Mouse (Mus musculus) kidney, postnatal 0 days (tissue): ENCODE results near the gene Shisa7. TPM values are rescaled to one million over a fixed set of nuclear protein-coding genes. Genes with fewer than 3 reads are reported as not detected.
A peak's percentile ranks its signal among the peaks of the same experiment; 100 is the strongest.

Experiments used
- ATAC-seq: fragments of 200-750 bp; cut with Nextera tagmentation; replicated peaks from 2 replicates; pipeline ENCODE4 v1.8.0; 2017; ENCODE audit warnings: low read depth, moderate number of reproducible peaks, moderate TSS enrichment, moderate library complexity; ENCODE audit not compliant: low FRiP score
- DNase-seq: peaks from one replicate; pipeline ENCODE4 v3.0.0-alpha.2; 2016; ENCODE audit warnings: low spot score
- H3K27ac ChIP-seq: fragments of 300-500 bp; sonication (generic); 2 replicates; pipeline ENCODE4 v1.5.1; 2014; ENCODE audit warnings: mild to moderate bottlenecking
- H3K27me3 ChIP-seq: fragments of 300-500 bp; sonication (generic); 2 replicates; pipeline ENCODE4 v1.6.1; 2014; ENCODE audit warnings: low read length, mixed read lengths; ENCODE audit not compliant: insufficient read depth
- H3K36me3 ChIP-seq: fragments of 300-500 bp; sonication (generic); 2 replicates; pipeline ENCODE4 v1.6.1; 2014; ENCODE audit warnings: low read length, mixed read lengths; ENCODE audit not compliant: insufficient read depth
- H3K4me1 ChIP-seq: fragments of 300-500 bp; sonication (generic); replicated peaks from 2 replicates; pipeline ENCODE4 v1.6.1; 2014; ENCODE audit warnings: antibody characterized with exemption, low read length, mixed read lengths; ENCODE audit not compliant: insufficient read depth
- H3K4me2 ChIP-seq: fragments of 300-500 bp; sonication (generic); 2 replicates; pipeline ENCODE4 v1.6.1; 2014; ENCODE audit warnings: mild to moderate bottlenecking, low read length, moderate library complexity, mixed read lengths
- H3K4me3 ChIP-seq: fragments of 300-500 bp; sonication (generic); replicated peaks from 2 replicates; pipeline ENCODE4 v1.5.1; 2014; ENCODE audit warnings: low read depth, low read length
- H3K9ac ChIP-seq: fragments of 300-500 bp; sonication (generic); 2 replicates; pipeline ENCODE4 v1.6.1; 2014; ENCODE audit warnings: low read depth, low read length
- H3K9me3 ChIP-seq: fragments of 300-500 bp; sonication (generic); replicated peaks from 2 replicates; pipeline ENCODE4 v1.6.1; 2016; ENCODE audit warnings: low read length, inconsistent platforms, mixed read lengths
- CTCF ChIP-seq: IDR thresholded peaks from 2 replicates; pipeline ENCODE4 v1.5.1; 2016; ENCODE audit warnings: antibody characterized with exemption, low read depth, mild to moderate bottlenecking, moderate library complexity
- whole genome bisulfite sequencing: fragments of 180-500 bp; shearing (Covaris S2); extraction: QIAGEN DNeasy Blood & Tissue Kit; methylation state at CpG from one replicate; pipeline ENCODE4 v1.1.7; 2014; 5-methylcytosine and 5-hydroxymethylcytosine counted together
- polyA plus RNA-seq: library from polyadenylated mRNA; unstranded; fragments of >200 nt; fragmentation: Nextera tagmentation; extraction: Ambion mirVana; gene quantifications from 2 replicates; pipeline ENCODE4 v1.2.1, GENCODE M21; 2015

Gene Shisa7
- polyA plus RNA-seq, 1 experiment from 2014 or later = 0.67 TPM

DNA sequence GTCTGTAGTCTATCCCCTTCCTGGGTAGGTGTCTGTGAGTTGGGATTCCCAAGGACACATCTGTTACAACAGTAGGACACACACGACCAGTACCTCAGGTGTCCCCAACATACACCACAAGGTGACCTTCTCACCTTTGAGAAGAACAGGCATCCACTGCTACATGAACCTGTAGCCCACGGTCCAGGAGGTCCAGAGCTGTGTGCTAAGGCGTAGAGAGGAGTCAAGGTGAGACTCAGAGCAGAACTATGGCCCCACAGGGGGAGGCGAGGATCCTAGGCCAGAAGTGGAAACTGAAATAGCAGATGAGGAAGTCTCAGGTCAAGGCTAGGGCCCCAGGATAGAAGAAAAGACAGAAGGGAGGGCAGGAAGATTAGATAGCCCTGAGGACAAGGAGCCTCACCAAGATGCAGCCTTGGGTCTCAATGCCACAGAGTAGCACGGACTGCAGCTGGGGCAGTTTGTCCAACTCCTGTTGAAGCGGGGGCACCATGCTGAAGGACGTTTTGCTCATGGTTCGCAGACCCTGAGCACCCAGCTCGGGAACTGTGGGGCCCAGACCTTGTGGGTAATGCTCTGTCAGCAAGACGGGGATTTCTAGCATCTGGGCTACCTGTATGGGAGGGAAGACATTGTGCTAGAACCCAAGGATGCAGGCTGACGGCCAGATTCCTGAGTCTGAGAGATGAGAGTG lies 6.3 kb upstream of the Shisa7 start:
- WGBS = 84% methylated on average over 11 of the region's 11 CpGs
- DNase-seq (no peak), ATAC-seq (no peak)
- no peak overlapping the region for H3K27ac ChIP-seq
- no peaks in the 10 kb centered on the region for H3K9me3 ChIP-seq
- H3K27me3 ChIP-seq = no peaks in the 10 kb centered on the region
- H3K4me3 ChIP-seq = no peak overlapping the region
- no peak for TF ChIP-seq CTCF
- H3K4me1 ChIP-seq = no peaks in the 10 kb centered on the region
- no peak overlapping the region for H3K9ac ChIP-seq
- no peaks in the 10 kb centered on the region for H3K36me3 ChIP-seq
- no peak overlapping the region for H3K4me2 ChIP-seq

DNA sequence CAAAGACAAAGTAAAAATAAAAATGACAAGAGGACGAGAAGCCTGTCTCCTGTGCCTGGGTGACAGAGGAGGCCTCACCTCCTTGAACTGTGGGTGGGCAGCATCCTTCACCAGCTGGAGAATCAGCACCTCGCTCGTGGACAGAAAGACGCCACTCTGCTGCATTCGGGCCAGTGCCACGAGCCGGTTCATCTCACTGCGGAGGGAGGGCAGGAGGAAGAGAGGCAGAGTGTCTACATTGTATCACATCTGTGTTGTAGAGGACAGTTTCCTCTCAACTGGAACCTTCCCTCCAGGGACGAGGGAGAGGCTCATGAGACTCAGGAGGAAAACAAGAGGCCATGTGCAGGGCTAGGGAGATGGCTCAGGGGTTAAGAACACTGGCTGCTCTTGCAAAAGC lies 4.9 kb upstream of the Shisa7 start:
- H3K9me3 ChIP-seq = no peaks in the 10 kb centered on the region
- no peak for TF ChIP-seq CTCF

DNA sequence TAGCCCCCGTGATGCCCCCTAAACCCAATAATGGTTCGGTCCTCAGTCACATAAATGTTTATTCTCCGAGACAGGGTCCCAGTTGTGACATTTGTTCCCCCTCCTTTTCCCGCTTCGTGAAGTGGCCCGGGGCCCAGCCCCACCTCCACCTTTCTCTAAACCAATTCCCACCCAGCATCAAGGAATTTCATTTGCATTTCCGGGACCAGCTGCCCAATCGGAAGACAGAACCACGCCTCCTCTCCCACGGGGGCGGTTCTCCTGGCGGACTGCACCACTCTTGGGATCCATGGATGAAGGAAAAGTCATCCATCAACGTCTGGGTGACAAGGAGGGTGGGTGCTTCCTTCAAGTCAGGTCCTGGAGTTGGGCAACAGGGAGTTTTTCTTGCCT lies 417 bp upstream of the Shisa7 start:
- Histone ChIP-seq H3K27ac (no peak overlapping the region), H3K4me1 (peaks cover 21% of the 10 kb centered on the region), H3K9ac (0 out of 2 replicates have a peak overlapping the region, but pooled peaks have one; percentile 31), H3K9me3 (no peaks in the 10 kb centered on the region), H3K4me3 (peak overlapping the region; percentile 40), H3K4me2 (peak overlapping the region; percentile 85), H3K27me3 (peaks cover 26% of the 10 kb centered on the region), H3K36me3 (no peaks in the 10 kb centered on the region)
- DNase-seq (peak; percentile 94), ATAC-seq (peak; percentile 87)
- 0% methylated on average over 13 of the region's 13 CpGs for WGBS
- no peak for TF ChIP-seq CTCF

More for the DNA sequence above, 4.9 kb upstream of the Shisa7 start:
- no peak for ATAC-seq
- no peak for DNase-seq
- Histone ChIP-seq H3K9ac (no peak overlapping the region), H3K4me1 (peaks cover 5% of the 10 kb centered on the region; the same call in 1 of the 2 replicates), H3K4me3 (no peak overlapping the region), H3K27me3 (peaks cover 2% of the 10 kb centered on the region), H3K27ac (no peak overlapping the region), H3K4me2 (no peak overlapping the region), H3K36me3 (no peaks in the 10 kb centered on the region)
- WGBS = 50% methylated on average over 9 of the region's 9 CpGs

DNA sequence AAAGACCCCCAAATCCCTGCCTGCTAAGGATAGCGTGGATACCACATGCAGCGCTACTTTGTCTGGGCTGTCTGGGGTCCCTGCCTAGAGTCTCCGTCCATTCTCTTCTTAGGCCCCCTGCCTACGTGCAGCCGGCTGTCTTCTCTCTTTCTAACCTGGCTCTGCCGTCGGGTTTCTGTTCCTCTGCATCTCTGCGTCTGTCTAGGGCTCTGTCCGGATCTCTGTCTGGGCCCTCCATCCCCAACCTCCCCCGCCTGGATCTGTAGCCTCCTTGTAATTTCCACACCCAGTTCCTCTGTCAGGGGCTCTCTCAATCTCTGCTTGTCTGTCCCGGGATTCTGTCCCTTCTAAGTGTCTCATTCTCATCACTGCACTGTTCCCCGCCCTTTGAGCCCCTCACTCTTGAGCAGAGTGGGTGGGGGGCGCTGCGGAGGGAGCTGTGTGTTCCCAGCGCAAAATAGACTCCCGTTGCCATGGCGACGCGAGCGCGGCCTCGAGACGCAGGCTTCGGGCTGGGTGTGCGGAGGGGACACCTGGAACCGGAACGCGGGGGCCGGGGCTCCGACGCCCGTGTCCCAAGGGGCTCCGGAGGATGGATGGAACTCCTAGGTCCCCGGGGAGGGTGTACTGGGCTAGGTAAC lies 772 bp downstream of the Shisa7 start:
- peaks cover 26% of the 10 kb centered on the region for H3K27me3 ChIP-seq
- H3K36me3 ChIP-seq = no peaks in the 10 kb centered on the region
- 0 out of 2 replicates have a peak overlapping the region, but pooled peaks have one; percentile 31 for H3K9ac ChIP-seq
- peak overlapping the region; percentile 40 for H3K4me3 ChIP-seq
- no peak for TF ChIP-seq CTCF
- DNase-seq = no peak
- peak overlapping the region; percentile 85 for H3K4me2 ChIP-seq
- H3K4me1 ChIP-seq = peaks cover 21% of the 10 kb centered on the region
- no peaks in the 10 kb centered on the region for H3K9me3 ChIP-seq
- no peak overlapping the region for H3K27ac ChIP-seq
- ATAC-seq = no peak
- 1% methylated on average over 34 of the region's 34 CpGs for WGBS

DNA sequence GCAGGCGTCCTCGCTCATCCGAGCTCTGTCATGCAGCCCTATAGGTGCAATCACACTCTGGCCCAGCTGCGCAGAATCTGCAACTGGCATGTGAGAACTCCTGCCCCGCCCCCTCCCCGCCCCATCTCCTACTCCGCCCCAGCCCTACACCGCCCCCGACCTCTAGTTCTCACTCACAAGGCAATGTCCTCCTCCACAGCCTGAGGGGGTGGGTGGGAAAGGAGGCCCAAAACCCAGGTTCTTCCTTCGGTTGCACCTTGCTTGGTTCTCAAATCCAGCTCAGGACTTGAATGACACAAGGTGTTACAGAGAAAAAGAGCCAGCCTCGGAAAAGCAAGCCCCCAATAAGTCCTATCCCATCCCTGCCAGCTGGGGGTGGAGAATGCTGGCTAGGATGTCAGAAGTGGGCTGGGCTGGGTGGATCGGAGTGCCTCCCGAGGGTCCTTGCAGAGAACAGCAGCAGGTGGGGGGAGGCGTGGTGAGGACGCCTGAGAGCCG lies 1.8 kb downstream of the Shisa7 start:
- Histone ChIP-seq H3K9me3 (no peaks in the 10 kb centered on the region), H3K4me3 (no peak overlapping the region), H3K9ac (no peak overlapping the region), H3K36me3 (no peaks in the 10 kb centered on the region), H3K4me1 (peaks cover 21% of the 10 kb centered on the region), H3K27ac (no peak overlapping the region), H3K27me3 (peaks cover 26% of the 10 kb centered on the region), H3K4me2 (peak overlapping the region; percentile 30)
- no peak for DNase-seq
- WGBS = 3% methylated on average over 16 of the region's 16 CpGs
- ATAC-seq = no peak
- no peak for TF ChIP-seq CTCF

DNA sequence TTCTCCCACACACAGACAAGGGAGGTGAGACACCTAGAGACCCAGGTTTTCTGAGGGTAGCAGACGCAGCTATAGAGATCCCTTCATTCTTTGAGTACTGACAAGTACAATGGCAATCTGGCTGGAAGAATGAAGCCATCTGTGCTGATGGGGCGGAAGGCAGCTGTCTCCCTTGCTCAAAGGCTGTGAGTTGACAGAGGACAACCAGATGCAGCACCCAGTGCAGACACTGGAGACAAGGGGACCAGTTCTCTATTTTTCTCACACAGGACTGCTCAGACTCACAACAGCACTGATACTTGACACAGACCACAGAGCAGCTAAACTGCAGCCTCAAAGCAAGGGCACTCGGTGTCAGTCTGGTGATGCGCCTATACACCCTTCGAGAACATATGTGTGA lies 2.4 kb downstream of the Shisa7 start:
- Histone ChIP-seq H3K4me3 (no peak overlapping the region), H3K9me3 (no peaks in the 10 kb centered on the region), H3K4me1 (peaks cover 21% of the 10 kb centered on the region), H3K27ac (no peak overlapping the region), H3K36me3 (no peaks in the 10 kb centered on the region), H3K9ac (no peak overlapping the region), H3K4me2 (no peak overlapping the region), H3K27me3 (peaks cover 26% of the 10 kb centered on the region)
- ATAC-seq (no peak), DNase-seq (no peak)
- WGBS = 57% methylated on average over 5 of the region's 5 CpGs
- TF ChIP-seq CTCF = no peak
